Mouse (Mus musculus) lung, postnatal 0 days (tissue): ENCODE results near the gene Apoa2. TPM values are rescaled to one million over a fixed set of nuclear protein-coding genes. Genes with fewer than 3 reads are reported as not detected.

Experiments used
- ATAC-seq: fragments of 200-750 bp; cut with Nextera tagmentation; 2 replicates; pipeline ENCODE4 v1.8.0; 2017; ENCODE audit warnings: moderate library complexity
- DNase-seq: peaks from one replicate; pipeline ENCODE4 v3.0.0-alpha.2; 2016; ENCODE audit warnings: low spot score
- H3K27ac ChIP-seq: fragments of 300-500 bp; sonication (generic); 2 replicates; pipeline ENCODE4 v1.5.1; 2014; ENCODE audit warnings: antibody characterized with exemption, mild to moderate bottlenecking, low read length, mixed read lengths
- H3K27me3 ChIP-seq: fragments of 300-500 bp; sonication (generic); replicated peaks from 2 replicates; pipeline ENCODE4 v1.6.1; 2014; ENCODE audit warnings: low read length, mixed read lengths; ENCODE audit not compliant: insufficient read depth
- H3K36me3 ChIP-seq: fragments of 300-500 bp; sonication (generic); 2 replicates; pipeline ENCODE4 v1.6.1; 2014; ENCODE audit warnings: low read length, mixed read lengths; ENCODE audit not compliant: insufficient read depth
- H3K4me1 ChIP-seq: fragments of 300-500 bp; sonication (generic); 2 replicates; pipeline ENCODE4 v1.6.1; 2014; ENCODE audit warnings: antibody characterized with exemption, low read depth, low read length, mixed read lengths; ENCODE audit not compliant: insufficient read depth
- H3K4me2 ChIP-seq: fragments of 300-500 bp; sonication (generic); replicated peaks from 2 replicates; pipeline ENCODE4 v1.6.1; 2014; ENCODE audit warnings: low read depth, mild to moderate bottlenecking, low read length, moderate library complexity, mixed read lengths
- H3K4me3 ChIP-seq: fragments of 300-500 bp; sonication (generic); 2 replicates; pipeline ENCODE4 v1.5.1; 2014; ENCODE audit warnings: low read depth, low read length
- H3K9ac ChIP-seq: fragments of 300-500 bp; sonication (generic); replicated peaks from 2 replicates; pipeline ENCODE4 v1.6.1; 2014; ENCODE audit warnings: low read depth, mild to moderate bottlenecking
- H3K9me3 ChIP-seq: fragments of 300-500 bp; sonication (generic); 2 replicates; pipeline ENCODE4 v1.6.1; 2016; ENCODE audit warnings: low read length, mixed read lengths
- CTCF ChIP-seq: IDR thresholded peaks from 2 replicates; pipeline ENCODE4 v1.5.1; 2016; ENCODE audit warnings: antibody characterized with exemption, mild to moderate bottlenecking
- EP300 ChIP-seq: IDR thresholded peaks from 2 replicates; pipeline ENCODE4 v1.6.1; 2016; ENCODE audit warnings: antibody characterized with exemption, mild to moderate bottlenecking, control low read depth
- WGBS: fragments of 180-500 bp; shearing (Covaris S2); extraction: QIAGEN DNeasy Blood & Tissue Kit; methylation state at CpG from one replicate; pipeline ENCODE4 v1.1.7; 2014; 5-methylcytosine and 5-hydroxymethylcytosine counted together
- polyA plus RNA-seq: library from polyadenylated mRNA; unstranded; fragments of >200 nt; fragmentation: Nextera tagmentation; extraction: Ambion mirVana; gene quantifications from 2 replicates; pipeline ENCODE4 v1.2.1, GENCODE M21; 2015

Apoa2 gene
- polyA plus RNA-seq, 1 experiment from 2014 or later: 5.5 TPM

- Histone ChIP-seq H3K4me1 (peaks cover 15% of the 10 kb centered on the region; the same call in 1 of the 2 replicates), H3K36me3 (no peaks in the 10 kb centered on the region), H3K27ac (peak overlapping the region; percentile 59), H3K4me3 (no peak overlapping the region), H3K4me2 (no peak overlapping the region), H3K9ac (no peak overlapping the region), H3K27me3 (no peaks in the 10 kb centered on the region), H3K9me3 (no peaks in the 10 kb centered on the region)
- WGBS: 57% methylated on average over 17 of the region's 17 CpGs
- TF ChIP-seq EP300: no peak
- TF ChIP-seq CTCF: no peak
- DNase-seq: no peak
- no peak for ATAC-seq
Observed at GRCm38 (mm10) chr1:171252415-171252814, 27.6 kb downstream of the Apoa2 start.

- Histone ChIP-seq H3K4me2 (no peak overlapping the region), H3K4me3 (no peak overlapping the region), H3K4me1 (no peaks in the 10 kb centered on the region; the same call in 1 of the 2 replicates), H3K36me3 (no peaks in the 10 kb centered on the region), H3K9me3 (no peaks in the 10 kb centered on the region), H3K9ac (no peak overlapping the region), H3K27me3 (no peaks in the 10 kb centered on the region), H3K27ac (no peak overlapping the region)
- TF ChIP-seq EP300: no peak
- no peak for DNase-seq
- no peak for ATAC-seq
- WGBS: 85% methylated on average over 24 of the region's 24 CpGs
Observed at GRCm38 (mm10) chr1:171256095-171256818, 31.4 kb downstream of the Apoa2 start.

- Histone ChIP-seq H3K27me3 (no peaks in the 10 kb centered on the region), H3K9ac (no peak overlapping the region; the same call in 1 of the 2 replicates), H3K36me3 (no peaks in the 10 kb centered on the region), H3K4me2 (no peak overlapping the region), H3K4me1 (peaks cover 2% of the 10 kb centered on the region; the same call in 1 of the 2 replicates), H3K27ac (no peak overlapping the region), H3K4me3 (no peak overlapping the region), H3K9me3 (no peaks in the 10 kb centered on the region)
- ATAC-seq: no peak
- DNase-seq: peak; percentile 84
- TF ChIP-seq CTCF: peak; percentile 85
- TF ChIP-seq EP300: no peak
- WGBS: 60% methylated on average over 15 of the region's 15 CpGs
Observed at GRCm38 (mm10) chr1:171256937-171257548, 32.2 kb downstream of the Apoa2 start.

DNA sequence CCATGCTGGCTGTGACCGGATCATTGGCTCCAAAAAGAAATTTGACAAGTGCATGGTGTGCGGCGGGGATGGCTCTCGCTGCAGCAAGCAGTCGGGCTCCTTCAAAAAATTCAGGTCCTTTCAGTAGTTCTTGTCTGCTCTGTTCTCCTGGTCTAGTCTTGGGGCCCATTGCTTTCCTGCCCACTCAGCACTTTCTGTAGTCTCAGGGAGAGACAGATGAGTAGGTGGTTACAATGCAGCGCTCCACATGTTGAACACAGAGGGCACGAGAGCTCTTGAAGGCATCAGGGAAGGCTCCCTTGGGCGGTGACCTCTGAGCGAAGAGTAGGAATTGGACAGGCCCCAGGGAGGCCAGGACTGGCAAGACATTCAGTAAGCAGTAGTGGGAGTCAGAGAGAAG is 32.9 kb downstream of the Apoa2 start:
- ATAC-seq (no peak), DNase-seq (no peak)
- Histone ChIP-seq H3K4me2 (no peak overlapping the region), H3K9ac (no peak overlapping the region; the same call in 1 of the 2 replicates), H3K4me3 (no peak overlapping the region), H3K36me3 (no peaks in the 10 kb centered on the region), H3K4me1 (peaks cover 7% of the 10 kb centered on the region; the same call in 1 of the 2 replicates), H3K27me3 (no peaks in the 10 kb centered on the region), H3K9me3 (no peaks in the 10 kb centered on the region), H3K27ac (no peak overlapping the region)
- TF ChIP-seq EP300 (no peak), CTCF (no peak)
- WGBS: 84% methylated on average over 9 of the region's 9 CpGs

DNA sequence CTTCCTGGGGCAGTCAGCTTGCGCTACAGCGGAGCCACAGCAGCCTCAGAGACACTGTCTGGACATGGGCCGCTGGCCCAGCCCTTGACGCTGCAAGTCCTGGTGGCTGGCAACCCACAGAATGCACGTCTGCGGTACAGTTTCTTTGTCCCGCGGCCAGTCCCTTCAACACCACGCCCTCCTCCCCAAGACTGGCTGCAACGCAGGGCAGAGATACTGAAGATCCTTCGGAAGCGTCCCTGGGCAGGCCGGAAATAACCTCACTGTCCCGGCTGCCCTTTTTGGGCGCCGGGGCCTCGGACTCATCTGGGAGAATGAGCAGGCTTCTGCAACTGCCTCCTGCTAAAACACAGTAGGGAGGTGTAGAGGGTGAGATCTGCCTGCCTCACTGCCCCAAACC is 34.1 kb downstream of the Apoa2 start:
- no peaks in the 10 kb centered on the region for H3K36me3 ChIP-seq
- H3K27ac ChIP-seq: no peak overlapping the region
- 77% methylated on average over 17 of the region's 17 CpGs for WGBS
- peaks cover 7% of the 10 kb centered on the region; the same call in 1 of the 2 replicates for H3K4me1 ChIP-seq
- H3K9ac ChIP-seq: no peak overlapping the region
- ATAC-seq (no peak), DNase-seq (no peak)
- no peak for TF ChIP-seq EP300
- no peak for TF ChIP-seq CTCF
- no peaks in the 10 kb centered on the region for H3K9me3 ChIP-seq
- H3K4me3 ChIP-seq: no peak overlapping the region
- H3K4me2 ChIP-seq: no peak overlapping the region
- H3K27me3 ChIP-seq: no peaks in the 10 kb centered on the region

DNA sequence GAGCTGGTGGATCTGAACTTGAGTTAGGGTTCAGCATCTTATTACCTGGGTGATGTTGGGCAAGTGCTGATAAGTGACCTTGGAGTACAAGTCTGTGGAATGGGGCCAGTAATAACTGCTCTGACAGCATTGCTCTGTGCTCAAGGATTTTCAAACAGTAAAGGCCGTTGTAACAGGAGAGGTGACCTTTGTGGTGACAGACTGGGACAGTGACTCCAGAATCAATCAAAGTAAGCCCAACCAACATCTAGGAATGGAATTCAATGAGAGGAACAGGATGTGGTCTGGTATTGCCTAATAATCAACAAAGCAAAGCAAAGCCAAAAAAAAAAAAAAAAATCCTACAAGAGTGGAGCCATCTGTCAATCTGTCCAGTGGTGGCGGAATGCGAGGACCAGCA is 35.5 kb downstream of the Apoa2 start:
- 0 out of 2 replicates have a peak, but pooled peaks have one; percentile 7 for ATAC-seq
- 17% methylated on average over 3 of the region's 3 CpGs for WGBS
- no peak overlapping the region for H3K4me2 ChIP-seq
- peaks cover 7% of the 10 kb centered on the region; the same call in 1 of the 2 replicates for H3K4me1 ChIP-seq
- H3K9me3 ChIP-seq: no peaks in the 10 kb centered on the region
- peak; percentile 83 for DNase-seq
- TF ChIP-seq CTCF (no peak), EP300 (peak; percentile 59; the same call in 1 of the 2 replicates)
- H3K9ac ChIP-seq: no peak overlapping the region
- peak overlapping the region; percentile 34 for H3K27ac ChIP-seq
- no peaks in the 10 kb centered on the region for H3K27me3 ChIP-seq
- no peaks in the 10 kb centered on the region for H3K36me3 ChIP-seq
- no peak overlapping the region for H3K4me3 ChIP-seq
